In genomic region chr2:75424363-75424762, GRCm38 (mm10) we compare ENCODE assay signal across 15 mouse cellular contexts.
A peak's percentile ranks its signal among the peaks of the same experiment; 100 is the strongest.
DNase-seq lines count a peak whose midpoint lies in the region; ATAC-seq and TF ChIP-seq lines count a peak whose summit lies in the region.
"Had no signal": no experiment of that assay in that cellular context is flagged by ENCODE, and none has a peak within 500 bp of the region (broad histone marks: within the 10 kb centered on the region; RNA-seq: fewer than 3 reads in every experiment).

No protein-coding gene starts in this region.

- 50% methylated on average over 7 of the region's 7 CpGs for WGBS in heart, embryonic 14.5 days
- WGBS in hindbrain, embryonic 15.5 days: 13% methylated on average over 7 of the region's 7 CpGs
- 34% methylated on average over 7 of the region's 7 CpGs for WGBS in lung, adult 2 months

- no peak for TF ChIP-seq POLR2A in lung, adult 2 months (IDR thresholded peaks at IDR 0.05; ENCODE audit: borderline replicate concordance, extremely low read depth, low read depth, low read length)

- no peaks in the 10 kb centered on the region for H3K9me3 ChIP-seq in heart, embryonic 14.5 days (ENCODE audit: control insufficient read depth, low read length)
- no peaks in the 10 kb centered on the region for H3K9me3 ChIP-seq in hindbrain, embryonic 15.5 days
- H3K9me3 ChIP-seq: embryonic facial prominence, embryonic 15.5 days; heart, embryonic 12.5 days; limb, embryonic 13.5 days had no signal

- H3K9ac ChIP-seq in heart, embryonic 14.5 days (ENCODE audit: low read length): no peak overlapping the region
- no peak overlapping the region for H3K9ac ChIP-seq in hindbrain, embryonic 15.5 days
- H3K9ac ChIP-seq: embryonic facial prominence, embryonic 15.5 days; heart, embryonic 12.5 days; limb, embryonic 13.5 days had no signal

- intact Hi-C loops in heart, postnatal 14 days (cut with DNase I): no loop called here

- H3K27ac ChIP-seq in heart, embryonic 14.5 days (replicated peaks in 1 of 2; ENCODE audit: control insufficient read depth in 1 of 2, insufficient read depth in 1 of 2, low read depth in 2 of 2, low read length in 2 of 2): no peak overlapping the region
- peak overlapping the region; percentile 74 for H3K27ac ChIP-seq in hindbrain, embryonic 15.5 days (replicated peaks)
- H3K27ac ChIP-seq: embryonic facial prominence, embryonic 15.5 days had no signal

- no peaks in the 10 kb centered on the region for H3K4me1 ChIP-seq in heart, embryonic 14.5 days (ENCODE audit: control insufficient read depth in 2 of 2, insufficient read depth in 2 of 2, low read length in 2 of 2)
- peaks cover 33% of the 10 kb centered on the region for H3K4me1 ChIP-seq in hindbrain, embryonic 15.5 days (replicated peaks)
- no peaks in the 10 kb centered on the region for H3K4me1 ChIP-seq in lung, adult 2 months (ENCODE audit: control insufficient read depth, insufficient read depth, low read length)
- H3K4me1 ChIP-seq: heart, embryonic 12.5 days had no signal

- H3K27me3 ChIP-seq in heart, embryonic 14.5 days (ENCODE audit: control insufficient read depth, insufficient read depth, low read length): no peaks in the 10 kb centered on the region
- H3K27me3 ChIP-seq in hindbrain, embryonic 15.5 days: no peaks in the 10 kb centered on the region
- H3K27me3 ChIP-seq: heart, embryonic 12.5 days had no signal

- no peak for ATAC-seq in heart, embryonic 14.5 days (ENCODE audit: insufficient number of reproducible peaks, insufficient read depth, low FRiP score, low read depth)
- no peak for ATAC-seq in hindbrain, embryonic 15.5 days (ENCODE audit: low FRiP score, low read depth)
- ATAC-seq in CD4-positive, CD25-positive, alpha-beta regulatory T cell, adult 4 months: no peak
- ATAC-seq: activated CD4-positive, CD25-positive, alpha-beta regulatory T cell, adult 4 months had no signal

- no peaks in the 10 kb centered on the region for H3K36me3 ChIP-seq in heart, embryonic 14.5 days (ENCODE audit: control insufficient read depth, insufficient read depth, low read length)
- no peaks in the 10 kb centered on the region for H3K36me3 ChIP-seq in hindbrain, embryonic 15.5 days
- H3K36me3 ChIP-seq: embryonic facial prominence, embryonic 15.5 days; heart, embryonic 12.5 days; limb, embryonic 13.5 days had no signal

- H3K4me2 ChIP-seq in heart, embryonic 14.5 days (ENCODE audit: low read length): peak overlapping the region; percentile 13; the same call in 1 of the 2 replicates
- H3K4me2 ChIP-seq in hindbrain, embryonic 15.5 days: peak overlapping the region; percentile 27; the same call in 1 of the 2 replicates
- H3K4me2 ChIP-seq: embryonic facial prominence, embryonic 15.5 days; heart, embryonic 12.5 days had no signal

- no peak overlapping the region for H3K4me3 ChIP-seq in heart, embryonic 14.5 days (ENCODE audit: control insufficient read depth in 1 of 2, insufficient read depth in 1 of 2, low read depth in 1 of 2, low read length in 2 of 2)
- no peak overlapping the region for H3K4me3 ChIP-seq in hindbrain, embryonic 15.5 days
- H3K4me3 ChIP-seq in lung, adult 2 months (replicated peaks; ENCODE audit: extremely low read depth, low read depth, low read length): no peak overlapping the region
- H3K4me3 ChIP-seq: embryonic facial prominence, embryonic 15.5 days; heart, embryonic 12.5 days had no signal

- DNase-seq in heart, postnatal 14 days: no peak
- DNase-seq in retina, embryonic 14.5 days (ENCODE audit: low spot score): peak; percentile 28
- no peak for DNase-seq in retina, postnatal 1 day
- no peak for DNase-seq in ovary, postnatal 14 days (ENCODE audit: low spot score)
- DNase-seq in lung, adult 2 months: no peak
- DNase-seq: B cell, adult 2 months; cerebellum, adult 8-10 months; kidney, adult 8-10 months had no signal

- no peak for TF ChIP-seq CTCF in lung, adult 2 months (IDR thresholded peaks at IDR 0.05; ENCODE audit: insufficient read depth, low read length)
